Mouse (Mus musculus): ENCODE results near the gene Ube2h.
"Not testable (repeated sequence)": the region's sequence is repeated elsewhere in the genome, so short reads cannot be mapped to it uniquely, and the experiment has no call there.

Ube2h gene

DNA sequence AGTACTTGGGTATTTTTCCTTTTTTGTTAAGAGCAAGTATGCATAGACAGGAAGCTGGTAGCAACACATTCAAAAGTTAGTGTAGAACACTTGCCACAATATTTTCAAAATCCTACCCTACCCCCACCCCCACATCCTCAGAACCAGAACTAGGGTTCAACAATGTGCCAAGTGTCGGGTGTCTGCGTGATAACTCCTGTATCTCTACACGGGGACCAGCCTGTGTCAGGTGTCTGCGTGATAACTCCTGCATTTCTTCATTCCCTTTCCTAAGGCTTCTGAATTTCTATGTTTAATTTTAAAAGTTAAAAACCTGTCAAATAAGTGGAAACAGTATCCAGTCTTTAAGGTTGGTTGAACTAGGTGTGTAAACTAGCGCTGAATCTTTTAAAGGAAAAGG, 58.4 kb downstream of the Ube2h start:
- in situ Hi-C loops (cut with MseI, MboI), result no loop called here

DNA sequence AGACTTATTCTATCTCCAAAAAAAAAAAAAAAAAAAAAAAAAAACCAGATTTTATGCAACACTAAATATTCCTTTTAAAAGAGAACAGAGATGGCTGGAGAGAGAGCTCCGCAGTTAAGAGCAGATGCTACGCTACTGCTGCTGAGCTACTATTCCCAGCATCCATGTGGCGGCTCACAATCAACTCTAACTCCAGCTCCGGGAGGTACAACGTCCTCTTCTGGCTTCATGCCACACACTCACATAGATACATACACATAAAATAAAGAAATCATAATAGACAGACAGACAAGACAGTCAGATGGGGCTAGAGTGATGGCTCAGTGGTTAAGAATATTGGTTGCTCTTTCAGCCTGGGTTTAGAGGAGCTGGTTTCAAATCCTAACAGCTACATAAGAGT, 58.9 kb downstream of the Ube2h start:
- in situ Hi-C loops (cut with MseI, MboI), result no loop called here

- in situ Hi-C loops (cut with MseI, MboI), result no loop called here
Observed at GRCm38 (mm10) chr6:30243347-30244007, 60.9 kb downstream of the Ube2h start.

- in situ Hi-C loops (cut with MseI, MboI), result no loop called here
Observed at GRCm38 (mm10) chr6:30242928-30243327, 61.4 kb downstream of the Ube2h start.

GRCm38 (mm10) chr6:30240105-30240504, 64.2 kb downstream of the Ube2h start:
- in situ Hi-C loops (cut with MseI, MboI), result no loop called here

DNA sequence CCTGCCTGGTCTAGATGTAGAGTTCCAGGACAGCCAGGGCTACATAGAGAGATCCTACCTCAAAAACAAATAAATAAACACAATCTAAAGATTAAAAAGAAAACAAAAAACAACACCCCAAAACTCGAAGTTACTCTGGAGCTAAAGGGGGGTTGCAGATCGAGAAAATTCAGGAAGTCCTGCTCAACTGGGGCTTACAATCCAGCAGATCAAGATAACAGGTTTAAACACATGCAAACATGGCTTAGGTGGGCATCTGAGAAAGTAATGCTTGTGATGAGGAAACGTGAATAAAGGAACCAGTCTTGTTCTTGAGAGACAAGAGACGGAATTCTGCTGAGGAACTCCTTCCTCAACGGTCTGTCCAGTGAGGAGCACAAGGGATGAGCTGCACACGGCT, 65.1 kb downstream of the Ube2h start:
- in situ Hi-C loops (cut with MseI, MboI), result no loop called here

- in situ Hi-C loops (cut with MseI, MboI), result no loop called here
Observed at GRCm38 (mm10) chr6:30238079-30238478, 66.3 kb downstream of the Ube2h start.

- in situ Hi-C loops (cut with MseI, MboI), result no loop called here
Observed at GRCm38 (mm10) chr6:30236564-30236963, 67.8 kb downstream of the Ube2h start.

DNA sequence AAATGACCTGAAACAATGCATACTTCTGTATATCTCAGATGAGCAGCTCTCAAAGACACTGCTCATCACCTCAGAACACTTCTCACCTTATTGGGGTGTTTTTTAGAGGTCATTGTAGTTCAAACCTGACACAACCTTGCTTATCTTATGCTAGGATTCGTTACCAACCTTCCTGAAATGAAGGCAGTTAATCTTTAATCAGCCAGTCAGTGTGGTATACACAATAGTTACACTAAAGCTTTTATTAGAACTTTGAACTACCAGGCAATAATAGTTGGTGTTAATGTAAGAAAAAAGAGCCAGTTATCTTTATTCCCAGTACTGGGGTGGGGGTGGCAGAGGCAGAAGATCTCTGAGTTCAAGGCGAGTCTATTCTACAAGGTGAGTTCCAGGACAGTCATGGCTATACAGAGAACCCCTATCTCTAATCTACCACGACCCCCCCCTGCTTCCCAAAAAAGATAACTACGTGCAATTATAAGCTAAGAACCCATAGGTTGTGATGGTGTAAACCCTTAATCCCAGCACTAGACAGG, 72.5 kb downstream of the Ube2h start:
- in situ Hi-C loops (cut with MseI, MboI), result no loop called here

DNA sequence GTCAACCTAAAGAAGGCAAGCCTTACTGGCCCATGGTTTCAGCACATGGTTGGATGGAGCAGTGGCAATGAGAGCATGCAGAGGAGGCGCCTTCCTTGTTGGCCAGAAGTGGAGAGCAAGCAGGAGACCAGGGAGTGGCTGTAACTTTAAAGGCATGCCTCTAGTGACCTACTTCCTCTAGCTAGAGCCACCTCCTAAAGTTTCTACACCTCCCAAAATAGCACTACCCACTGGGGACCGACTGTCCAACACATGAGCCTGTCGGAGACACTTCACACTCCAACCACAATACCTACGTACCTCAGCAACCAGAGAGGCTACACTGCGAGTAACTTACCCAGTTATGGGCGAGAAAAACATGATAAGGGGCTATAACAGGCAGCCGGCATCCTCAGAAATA, 74.1 kb downstream of the Ube2h start:
- in situ Hi-C loops (cut with MseI, MboI), result no loop called here

DNA sequence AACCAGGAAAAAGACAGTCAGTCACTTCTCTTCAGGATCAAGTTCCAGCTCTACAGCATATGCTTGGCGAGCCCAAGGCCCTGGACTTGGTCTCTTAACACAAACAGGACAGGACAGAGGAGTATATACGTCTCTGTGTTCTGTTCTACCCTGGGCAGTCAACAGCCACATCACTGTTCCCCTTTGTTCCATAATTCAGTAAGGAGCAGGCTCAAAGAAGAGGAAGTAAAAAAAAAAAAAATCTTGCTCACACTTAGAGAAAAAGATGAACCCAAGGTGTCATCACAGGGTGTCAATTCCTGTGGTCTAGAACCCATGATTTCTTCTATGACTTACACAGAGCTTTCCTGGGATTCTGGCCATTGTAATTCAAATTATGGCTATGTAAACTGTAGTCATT, 75.4 kb downstream of the Ube2h start:
- in situ Hi-C loops (cut with MseI, MboI), result no loop called here

GRCm38 (mm10) chr6:30228353-30228752, 76.0 kb downstream of the Ube2h start:
- in situ Hi-C loops (cut with MseI, MboI), result no loop called here

GRCm38 (mm10) chr6:30226971-30227700, 77.2 kb downstream of the Ube2h start:
- in situ Hi-C loops (cut with MseI, MboI), result no loop called here

DNA sequence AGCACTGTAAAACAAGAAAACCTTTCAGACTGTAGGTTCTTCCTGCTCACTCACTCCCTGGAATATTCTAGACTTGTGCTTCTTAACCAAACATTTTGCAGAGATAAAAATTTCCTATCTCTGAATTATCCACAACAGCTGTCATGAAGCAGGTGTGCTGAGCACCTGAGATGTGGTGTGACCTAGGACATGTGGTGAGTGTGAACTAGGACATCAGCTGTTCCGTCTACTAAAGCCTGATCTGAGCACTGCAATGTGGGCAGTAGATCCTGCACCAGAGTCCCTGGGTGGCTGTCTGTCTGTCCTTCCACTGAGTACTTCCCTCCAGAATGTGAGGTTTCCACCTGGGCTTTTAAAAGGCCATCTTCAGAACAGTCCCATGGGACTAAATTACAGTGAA, 79.6 kb downstream of the Ube2h start:
- in situ Hi-C loops (cut with MseI, MboI), result no loop called here

- in situ Hi-C loops (cut with MseI, MboI), result no loop called here
Observed at GRCm38 (mm10) chr6:30222321-30222720, 82.0 kb downstream of the Ube2h start.

GRCm38 (mm10) chr6:30217581-30217980, 86.8 kb downstream of the Ube2h start:
- in situ Hi-C loops (cut with MseI, MboI), result no loop called here

- in situ Hi-C loops (cut with MseI, MboI), result no loop called here
Observed at GRCm38 (mm10) chr6:30212468-30212867, 91.9 kb downstream of the Ube2h start.

GRCm38 (mm10) chr6:30211641-30212455, 92.5 kb downstream of the Ube2h start:
- in situ Hi-C loops (cut with MseI, MboI), result no loop called here

GRCm38 (mm10) chr6:30210788-30211187, 93.6 kb downstream of the Ube2h start:
- in situ Hi-C loops (cut with MseI, MboI), result no loop called here

- in situ Hi-C loops (cut with MseI, MboI), result no loop called here
Observed at GRCm38 (mm10) chr6:30208844-30209243, 95.5 kb downstream of the Ube2h start.

DNA sequence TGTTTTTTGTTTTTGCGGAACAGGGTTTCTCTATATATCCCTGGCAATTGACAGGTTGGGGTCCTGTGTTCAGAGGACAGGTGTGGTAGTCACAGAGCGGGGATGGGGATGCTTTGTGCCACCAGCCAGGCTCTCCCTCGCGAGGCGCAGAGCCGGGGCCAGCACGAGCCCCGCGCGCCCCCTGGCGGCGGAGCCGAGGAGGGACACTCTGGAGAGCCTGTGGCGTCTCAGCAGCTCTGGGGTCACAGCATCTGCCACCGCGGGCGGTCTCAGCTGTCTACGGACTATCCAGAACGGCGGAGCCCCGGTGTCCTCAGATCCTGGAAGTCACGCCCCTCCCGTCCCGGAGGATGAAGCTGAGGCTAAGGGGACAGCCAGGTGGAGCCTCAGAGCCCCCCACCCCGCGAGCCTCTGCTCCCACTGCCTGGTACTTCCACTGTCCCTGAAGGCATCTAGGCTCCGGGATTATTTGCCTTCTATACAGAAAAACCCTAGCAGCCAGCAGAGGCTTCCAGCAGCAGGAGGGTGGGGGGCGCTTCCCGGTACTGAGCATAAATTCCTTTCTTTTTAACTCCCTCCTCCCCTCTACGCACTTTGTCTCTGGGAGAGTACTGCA, 98.6 kb downstream of the Ube2h start:
- in situ Hi-C loops (cut with MseI, MboI), result no loop called here

DNA sequence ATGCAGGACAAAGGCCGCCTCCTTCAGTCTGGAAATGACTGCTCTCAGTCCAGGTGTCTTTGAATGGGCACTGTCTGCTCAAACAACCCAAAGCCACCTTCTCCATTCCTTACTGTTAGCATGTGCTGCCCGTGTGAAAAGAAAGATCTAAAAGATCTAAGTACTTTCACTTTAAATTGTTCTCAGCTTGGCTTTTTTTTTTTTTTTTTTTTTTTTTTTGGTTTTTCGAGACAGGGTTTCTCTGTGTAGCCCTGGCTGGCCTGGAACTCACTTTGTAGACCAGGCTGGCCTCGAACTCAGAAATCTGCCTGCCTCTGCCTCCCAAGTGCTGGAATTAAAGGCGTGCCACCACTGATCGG, 99.2 kb downstream of the Ube2h start:
- in situ Hi-C loops (cut with MseI, MboI), result not testable (repeated sequence)
